In the genomic region with DNA sequence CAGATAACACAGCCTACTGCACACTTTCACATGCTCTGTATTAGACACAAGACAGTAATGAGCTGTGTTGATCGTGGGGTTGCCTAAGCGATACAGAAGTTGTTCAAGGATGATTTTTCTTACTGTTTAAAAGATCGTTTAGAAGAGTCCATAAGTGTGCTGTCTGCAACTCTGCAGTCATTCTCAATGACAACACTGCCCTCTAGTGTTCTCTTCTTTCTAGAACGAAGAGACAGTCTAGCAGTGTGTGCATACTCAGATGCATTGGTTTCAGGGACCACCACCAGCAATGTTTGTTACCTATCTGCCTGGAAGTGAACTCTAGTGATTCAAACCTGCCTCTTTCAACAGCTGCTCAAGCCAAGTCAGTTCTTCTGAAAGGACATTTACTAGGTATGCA, we compare ENCODE assay signal across 9 mouse cellular contexts.
A peak's percentile ranks its signal among the peaks of the same experiment; 100 is the strongest.
DNase-seq lines count a peak whose midpoint lies in the region; ATAC-seq and TF ChIP-seq lines count a peak whose summit lies in the region.
"Had no signal": no experiment of that assay in that cellular context is flagged by ENCODE, and none has a peak within 500 bp of the region (broad histone marks: within the 10 kb centered on the region; RNA-seq: fewer than 3 reads in every experiment).

No protein-coding gene starts in this region.

- peak; percentile 22; the same call in 1 of the 2 replicates for ATAC-seq in G1E (ENCODE audit: extremely low read depth, insufficient number of reproducible peaks, low FRiP score, poor library complexity, severe bottlenecking)
- peak; percentile 67; the same call in 1 of the 2 replicates for ATAC-seq in hindbrain, embryonic 12.5 days (ENCODE audit: low FRiP score)
- peak; percentile 84 for ATAC-seq in midbrain, embryonic 16.5 days

- no peak overlapping the region for H3K4me3 ChIP-seq in G1E (ENCODE audit: low read depth, low read length)
- no peak overlapping the region for H3K4me3 ChIP-seq in cortical plate, adult 2 months (ENCODE audit: insufficient read depth, low read length)
- no peak overlapping the region for H3K4me3 ChIP-seq in hindbrain, embryonic 12.5 days
- no peak overlapping the region for H3K4me3 ChIP-seq in midbrain, embryonic 16.5 days (ENCODE audit: low read depth, low read length)
- H3K4me3 ChIP-seq: midbrain, embryonic 12.5 days had no signal

- peak; percentile 16 for DNase-seq in kidney, adult 18-20 months
- no peak for DNase-seq in kidney, adult 11 months
- DNase-seq in G1E (ENCODE audit: low spot score): peak; percentile 7
- peak; percentile 16 to 21 for DNase-seq in left cerebral cortex, adult 18-20 months (ENCODE audit: low spot score in 2 of 2)
- no peak for DNase-seq in gastrocnemius, postnatal 10 days

- H3K36me3 ChIP-seq in G1E (replicated peaks): no peaks in the 10 kb centered on the region
- no peaks in the 10 kb centered on the region for H3K36me3 ChIP-seq in hindbrain, embryonic 12.5 days
- H3K36me3 ChIP-seq in midbrain, embryonic 16.5 days (ENCODE audit: control insufficient read depth, insufficient read depth, low read length): no peaks in the 10 kb centered on the region
- H3K36me3 ChIP-seq: midbrain, embryonic 12.5 days had no signal

- H3K9ac ChIP-seq in hindbrain, embryonic 12.5 days: no peak overlapping the region
- no peak overlapping the region for H3K9ac ChIP-seq in midbrain, embryonic 16.5 days (ENCODE audit: low read depth, low read length)
- H3K9ac ChIP-seq: midbrain, embryonic 12.5 days had no signal

- 22% methylated on average over 4 of the region's 4 CpGs for WGBS in hindbrain, embryonic 12.5 days
- WGBS in midbrain, embryonic 16.5 days: 20% methylated on average over 4 of the region's 4 CpGs

- H3K4me2 ChIP-seq in hindbrain, embryonic 12.5 days (replicated peaks): no peak overlapping the region
- H3K4me2 ChIP-seq in midbrain, embryonic 16.5 days (ENCODE audit: low read length): no peak overlapping the region
- H3K4me2 ChIP-seq: midbrain, embryonic 12.5 days had no signal

- no peaks in the 10 kb centered on the region for H3K9me3 ChIP-seq in G1E (replicated peaks)
- no peaks in the 10 kb centered on the region for H3K9me3 ChIP-seq in hindbrain, embryonic 12.5 days (replicated peaks)
- no peaks in the 10 kb centered on the region for H3K9me3 ChIP-seq in midbrain, embryonic 16.5 days (replicated peaks; ENCODE audit: control insufficient read depth, low read length, poor library complexity, severe bottlenecking)
- H3K9me3 ChIP-seq: midbrain, embryonic 12.5 days had no signal

- no peak overlapping the region for H3K27ac ChIP-seq in cortical plate, adult 2 months (ENCODE audit: insufficient read depth, low read length)
- no peak overlapping the region for H3K27ac ChIP-seq in hindbrain, embryonic 12.5 days
- H3K27ac ChIP-seq in midbrain, embryonic 16.5 days (ENCODE audit: low read length): no peak overlapping the region
- H3K27ac ChIP-seq: midbrain, embryonic 12.5 days had no signal

- no peaks in the 10 kb centered on the region for H3K4me1 ChIP-seq in G1E (ENCODE audit: insufficient read depth, low read depth, low read length)
- no peaks in the 10 kb centered on the region for H3K4me1 ChIP-seq in cortical plate, adult 2 months (ENCODE audit: control insufficient read depth, insufficient read depth, low read length)
- H3K4me1 ChIP-seq in hindbrain, embryonic 12.5 days: no peaks in the 10 kb centered on the region
- H3K4me1 ChIP-seq in midbrain, embryonic 16.5 days (ENCODE audit: control insufficient read depth, insufficient read depth, low read length): no peaks in the 10 kb centered on the region
- H3K4me1 ChIP-seq: midbrain, embryonic 12.5 days had no signal

- peak; percentile 19; the same call in 1 of the 2 replicates for TF ChIP-seq CTCF in G1E (IDR thresholded peaks at IDR 0.05; ENCODE audit: low read depth, low read length)
- TF ChIP-seq CTCF in cortical plate, adult 2 months (IDR thresholded peaks at IDR 0.05; ENCODE audit: extremely low read depth, insufficient read depth, low read length): peak; percentile 62

- TF ChIP-seq POLR2A in cortical plate, adult 2 months (IDR thresholded peaks at IDR 0.05; ENCODE audit: extremely low read depth, insufficient read depth, low read length): no peak

- peaks cover 3% of the 10 kb centered on the region; the same call in 1 of the 2 replicates for H3K27me3 ChIP-seq in G1E (ENCODE audit: insufficient read depth, low read length)
- H3K27me3 ChIP-seq in hindbrain, embryonic 12.5 days: no peaks in the 10 kb centered on the region
- no peaks in the 10 kb centered on the region for H3K27me3 ChIP-seq in midbrain, embryonic 16.5 days (ENCODE audit: control insufficient read depth, insufficient read depth, low read depth, low read length)
- H3K27me3 ChIP-seq: midbrain, embryonic 12.5 days had no signal

Comparison
In these comparisons a context has a peak if more than half of its experiments do, and no peak if none do; other contexts are left out.
1. DNase-seq: peak in kidney, adult 18-20 months (single experiment), G1E (single experiment) and left cerebral cortex, adult 18-20 months (2 of 2); none in kidney, adult 11 months (single experiment) and gastrocnemius, postnatal 10 days (single experiment).
2. ATAC-seq: peak in every context shown above with its lines; median percentile 84 in midbrain, embryonic 16.5 days; 67 in hindbrain, embryonic 12.5 days; 22 in G1E.